Comparison of ENCODE assay signal across 16 mouse cellular contexts in the genomic region with DNA sequence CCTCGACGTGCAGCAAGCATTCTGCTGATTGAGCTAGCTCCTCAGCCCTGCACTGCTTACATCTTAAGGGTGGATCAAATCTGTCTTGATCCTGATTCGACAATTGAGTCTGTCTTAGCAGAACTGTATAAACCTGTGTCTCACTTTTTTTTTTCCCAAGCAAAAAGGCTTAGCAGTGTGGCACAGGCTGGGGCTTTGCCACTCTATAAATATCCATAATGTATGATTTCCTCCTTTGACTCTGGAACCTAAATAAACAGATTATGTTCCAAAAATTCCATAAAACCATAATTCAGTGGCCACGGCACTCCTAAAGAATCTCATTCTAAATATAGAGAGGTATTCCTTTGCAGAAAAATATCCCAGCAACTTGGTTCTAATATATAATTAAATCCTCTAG.
"Had no signal": no experiment of that assay in that cellular context is flagged by ENCODE, and none has a peak within 500 bp of the region (broad histone marks: within the 10 kb centered on the region; RNA-seq: fewer than 3 reads in every experiment).

No protein-coding gene starts in this region.

- H3K4me2 ChIP-seq: limb, embryonic 15.5 days; liver, embryonic 12.5 days; lung, embryonic 14.5 days; midbrain, embryonic 15.5 days; neural tube, embryonic 15.5 days; stomach, embryonic 15.5 days had no signal

- H3K4me1 ChIP-seq: liver, embryonic 12.5 days; midbrain, embryonic 10.5 days; midbrain, embryonic 15.5 days; neural tube, embryonic 15.5 days had no signal

- ATAC-seq: liver, embryonic 12.5 days; midbrain, embryonic 15.5 days had no signal

- DNase-seq: kidney, adult 18-20 months; kidney, postnatal 10 days; kidney, postnatal 4 days; lung, embryonic 14.5 days; lung, postnatal 10 days; lung, postnatal 4 days; retina, postnatal 1 day; thymus, adult 2 months; thymus, postnatal 25 days had no signal

- H3K9ac ChIP-seq: limb, embryonic 15.5 days; liver, embryonic 12.5 days; lung, embryonic 14.5 days; midbrain, embryonic 15.5 days; neural tube, embryonic 15.5 days; stomach, embryonic 15.5 days had no signal

- H3K36me3 ChIP-seq: limb, embryonic 15.5 days; liver, embryonic 12.5 days; midbrain, embryonic 10.5 days; midbrain, embryonic 15.5 days; neural tube, embryonic 15.5 days; stomach, embryonic 15.5 days had no signal

- H3K9me3 ChIP-seq: limb, embryonic 15.5 days; liver, embryonic 12.5 days; midbrain, embryonic 10.5 days; midbrain, embryonic 15.5 days; neural tube, embryonic 15.5 days; stomach, embryonic 15.5 days had no signal

- H3K27me3 ChIP-seq: limb, embryonic 15.5 days; liver, embryonic 12.5 days; midbrain, embryonic 15.5 days; neural tube, embryonic 15.5 days; stomach, embryonic 15.5 days had no signal

- H3K4me3 ChIP-seq: layer of hippocampus, adult 2 months; limb, embryonic 15.5 days; liver, embryonic 12.5 days; midbrain, embryonic 10.5 days; midbrain, embryonic 15.5 days; neural tube, embryonic 15.5 days; stomach, embryonic 15.5 days had no signal

- H3K27ac ChIP-seq: layer of hippocampus, adult 2 months; limb, embryonic 15.5 days; liver, embryonic 12.5 days; midbrain, embryonic 10.5 days; midbrain, embryonic 15.5 days; neural tube, embryonic 15.5 days; stomach, embryonic 15.5 days had no signal
